Mouse (Mus musculus) CH12.LX (cell line): Measurements from ENCODE around the gene Pcbd2.

ENCODE experiments used
- POLR2A ChIP-seq: IDR thresholded peaks from 2 replicates; pipeline ENCODE4 v1.6.1; 2011; ENCODE audit warnings: low read depth, mild to moderate bottlenecking, improper control_type of control experiment, low read length
- ZNF384 ChIP-seq: IDR thresholded peaks from 2 replicates; pipeline ENCODE4 v1.6.1; 2012; ENCODE audit warnings: low read depth, low read length, improper control_type of control experiment, inconsistent platforms

GRCm38 (mm10) chr13:55683581-55683980 lies 43.6 kb upstream of the Pcbd2 start:
- TF ChIP-seq POLR2A (no peak), ZNF384 (no peak)
